Mouse (Mus musculus) embryonic fibroblast, embryonic 13.5 days (primary cell): Measurements from ENCODE around the gene Ambra1.

Experiments
- CTCF ChIP-seq: IDR thresholded peaks from 2 replicates; pipeline ENCODE4 v1.5.1; 2011; ENCODE audit warnings: mild to moderate bottlenecking, control low read depth, low read length, moderate library complexity, borderline replicate concordance; ENCODE audit not compliant: insufficient read depth
- POLR2A ChIP-seq: IDR thresholded peaks from 2 replicates; pipeline ENCODE4 v1.6.1; 2011; ENCODE audit warnings: low read depth, mild to moderate bottlenecking, control low read depth, low read length, moderate library complexity

DNA sequence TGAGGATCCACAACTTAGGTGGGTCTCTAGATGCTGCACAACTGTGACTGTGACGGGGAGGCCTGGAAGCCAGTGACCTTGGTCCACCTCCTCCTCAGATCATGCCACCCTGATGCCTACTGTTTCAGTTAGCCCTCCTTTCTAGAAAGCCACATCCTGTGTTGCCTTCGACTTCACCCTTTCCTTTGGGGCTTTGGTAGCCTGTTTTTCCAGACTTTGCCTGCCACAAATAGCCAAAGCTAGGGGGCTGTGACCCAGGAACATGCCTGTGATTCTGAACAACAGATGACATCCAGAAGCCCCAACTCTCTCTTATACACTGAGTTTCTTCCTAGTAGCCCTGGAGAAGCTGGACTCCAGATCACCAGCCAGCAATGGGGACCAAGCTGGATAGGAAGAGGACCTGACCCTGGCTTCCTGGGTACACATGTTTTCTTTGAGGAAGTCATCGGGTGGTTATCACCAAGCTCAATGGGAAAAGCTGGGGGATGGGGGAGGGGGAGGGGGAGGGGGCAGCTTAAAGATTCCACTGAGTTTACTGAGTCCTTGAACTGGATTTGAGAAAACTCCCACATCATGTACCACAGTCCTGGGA, 234.8 kb downstream of the Ambra1 start:
- TF ChIP-seq CTCF (no peak), POLR2A (no peak)
